Mouse (Mus musculus): ENCODE results near the gene Nags.

DNA sequence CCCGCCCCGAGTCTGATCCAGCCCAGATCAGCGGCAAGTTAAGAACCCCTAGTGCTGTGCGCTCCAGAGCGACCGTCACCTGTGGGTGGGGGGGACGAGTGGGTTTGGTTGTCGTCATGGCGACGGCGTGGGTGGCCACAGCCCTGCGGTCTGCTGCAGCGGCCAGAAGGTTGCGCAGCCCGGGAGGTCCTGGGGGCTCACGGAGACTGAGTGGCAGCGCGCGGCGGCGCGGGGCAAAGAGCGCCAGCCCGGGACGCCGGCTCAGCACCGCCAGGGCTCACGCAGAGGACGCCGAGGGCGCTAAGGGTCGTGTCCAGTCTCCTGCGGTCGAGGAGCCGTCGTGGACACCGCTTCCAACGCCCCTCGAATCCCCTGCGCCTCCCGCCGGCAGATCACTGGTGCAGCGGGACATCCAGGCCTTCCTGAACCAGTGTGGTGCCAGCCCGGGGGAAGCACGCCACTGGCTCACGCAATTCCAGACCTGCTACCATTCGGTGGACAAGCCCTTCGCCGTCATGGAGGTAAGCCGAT lies at the start of gene Nags:
- TF ChIP-seq CTCF (IDR thresholded peaks at IDR 0.05), result no peak
- TF ChIP-seq EP300 (IDR thresholded peaks at IDR 0.05), result no peak
